Mouse (Mus musculus) kidney, adult 8-10 months (tissue): Measurements from ENCODE around the gene Tuba1a.
"Not testable (repeated sequence)": the region's sequence is repeated elsewhere in the genome, so short reads cannot be mapped to it uniquely, and the experiment has no call there.

Source experiments
- DNase-seq, 2 experiments: peaks; one replicate each; pipeline ENCODE4 v3.0.0; 2022

Gene Tuba1a

GRCm38 (mm10) chr15:98985240-98985981, 31.9 kb upstream of the Tuba1a start:
- DNase-seq: peak; percentile 76 to 81

GRCm38 (mm10) chr15:98984681-98985080, 31.2 kb upstream of the Tuba1a start:
- no peak for DNase-seq

GRCm38 (mm10) chr15:98983431-98984081, 30.1 kb upstream of the Tuba1a start:
- no peak for DNase-seq

GRCm38 (mm10) chr15:98982100-98982499, 28.6 kb upstream of the Tuba1a start:
- DNase-seq: no peak

- DNase-seq: no peak
These were observed 26.6 kb upstream of the Tuba1a start for GRCm38 (mm10) chr15:98980012-98980614.

GRCm38 (mm10) chr15:98978409-98979172, 25.1 kb upstream of the Tuba1a start:
- no peak for DNase-seq

GRCm38 (mm10) chr15:98977759-98978408, 24.4 kb upstream of the Tuba1a start:
- DNase-seq: peak; percentile 85 to 90

- no peak for DNase-seq
These were observed 23.6 kb upstream of the Tuba1a start for GRCm38 (mm10) chr15:98976763-98977758.

- peak; percentile 39 to 56 for DNase-seq
These were observed 19.6 kb upstream of the Tuba1a start for GRCm38 (mm10) chr15:98973015-98973614.

- not testable (repeated sequence) for DNase-seq
These were observed 18.2 kb upstream of the Tuba1a start for GRCm38 (mm10) chr15:98971576-98972320.

- no peak for DNase-seq
These were observed 17.6 kb upstream of the Tuba1a start for GRCm38 (mm10) chr15:98971111-98971510.

GRCm38 (mm10) chr15:98969372-98970101, 16.0 kb upstream of the Tuba1a start:
- DNase-seq: no peak

GRCm38 (mm10) chr15:98968701-98969371, 15.3 kb upstream of the Tuba1a start:
- DNase-seq: no peak

GRCm38 (mm10) chr15:98959531-98959930, 6.0 kb upstream of the Tuba1a start:
- DNase-seq: no peak

- no peak for DNase-seq
These were observed 5.5 kb upstream of the Tuba1a start for GRCm38 (mm10) chr15:98958901-98959420.

- no peak for DNase-seq
These were observed 4.0 kb upstream of the Tuba1a start for GRCm38 (mm10) chr15:98957475-98957874.

- no peak for DNase-seq
These were observed 2.5 kb upstream of the Tuba1a start for GRCm38 (mm10) chr15:98956000-98956399.

GRCm38 (mm10) chr15:98955324-98955723, 1.8 kb upstream of the Tuba1a start:
- DNase-seq: no peak
